Mouse (Mus musculus) hindbrain, postnatal 0 days (tissue): ENCODE results near the gene Adra2b. TPM values are rescaled to one million over a fixed set of nuclear protein-coding genes. Genes with fewer than 3 reads are reported as not detected.

Experiments used
- ATAC-seq: fragments of 200-750 bp; cut with Nextera tagmentation; 2 replicates; pipeline ENCODE4 v1.8.0; 2017; ENCODE audit warnings: mild to moderate bottlenecking, moderate TSS enrichment, moderate library complexity
- DNase-seq: peaks from one replicate; pipeline ENCODE4 v3.0.0-alpha.2; 2015; ENCODE audit warnings: low spot score
- H3K27ac ChIP-seq: fragments of 300-500 bp; sonication (generic); 2 replicates; pipeline ENCODE4 v1.5.1; 2014; ENCODE audit warnings: mild to moderate bottlenecking
- H3K27me3 ChIP-seq: fragments of 300-500 bp; sonication (generic); 2 replicates; pipeline ENCODE4 v1.6.1; 2014; ENCODE audit warnings: low read length, mixed read lengths; ENCODE audit not compliant: insufficient read depth
- H3K36me3 ChIP-seq: fragments of 300-500 bp; sonication (generic); 2 replicates; pipeline ENCODE4 v1.6.1; 2014; ENCODE audit warnings: low read length, mixed read lengths; ENCODE audit not compliant: insufficient read depth
- H3K4me1 ChIP-seq: fragments of 300-500 bp; sonication (generic); 2 replicates; pipeline ENCODE4 v1.6.1; 2014; ENCODE audit warnings: antibody characterized with exemption, low read length, mixed read lengths; ENCODE audit not compliant: insufficient read depth
- H3K4me2 ChIP-seq: fragments of 300-500 bp; sonication (generic); 2 replicates; pipeline ENCODE4 v1.6.1; 2014; ENCODE audit warnings: low read depth, mild to moderate bottlenecking, low read length, moderate library complexity, mixed read lengths
- H3K4me3 ChIP-seq: fragments of 300-500 bp; sonication (generic); 2 replicates; pipeline ENCODE4 v1.5.1; 2014; ENCODE audit warnings: low read length
- H3K9ac ChIP-seq: fragments of 300-500 bp; sonication (generic); replicated peaks from 2 replicates; pipeline ENCODE4 v1.6.1; 2014; ENCODE audit warnings: mild to moderate bottlenecking, low read length, moderate library complexity, mixed read lengths
- H3K9me3 ChIP-seq: fragments of 300-500 bp; sonication (generic); 2 replicates; pipeline ENCODE4 v1.6.1; 2016; ENCODE audit warnings: low read length, mixed read lengths
- CTCF ChIP-seq: IDR thresholded peaks from 2 replicates; pipeline ENCODE4 v1.5.1; 2016; ENCODE audit warnings: antibody characterized with exemption, control low read depth, low read depth
- WGBS: fragments of 180-500 bp; shearing (Covaris S2); extraction: QIAGEN DNeasy Blood & Tissue Kit; methylation state at CpG from one replicate; pipeline ENCODE4 v1.1.7; 2014; 5-methylcytosine and 5-hydroxymethylcytosine counted together
- polyA plus RNA-seq: library from polyadenylated mRNA; unstranded; fragments of >200 nt; fragmentation: Nextera tagmentation; extraction: Ambion mirVana; gene quantifications from 2 replicates; pipeline ENCODE4 v1.2.1, GENCODE M21; 2015
- total RNA-seq: library from RNA; depleted of rRNA; stranded (reverse); fragments of >200 nt; gene quantifications from 2 replicates; pipeline ENCODE4 v1.2.3, GENCODE M21; 2014

Gene Adra2b
- total and polyA plus RNA-seq, 2 experiments from 2014 or later, result 0.89 to 0.99 TPM

- peaks cover 4% of the 10 kb centered on the region for H3K27me3 ChIP-seq
These were observed 27.9 kb upstream of the Adra2b start for GRCm38 (mm10) chr2:127335078-127335541.

GRCm38 (mm10) chr2:127335767-127336496 lies 27.1 kb upstream of the Adra2b start, which contains the start of gene Dusp2:
Gene Dusp2, plus strand, starts transcription at chr2:127336159.
- H3K9me3 ChIP-seq, result no peaks in the 10 kb centered on the region
- peak within 1 kb of the TSS; percentile 53 for H3K4me3 ChIP-seq
- TF ChIP-seq CTCF, result no peak
- WGBS, result 1% methylated on average over 67 of the region's 76 CpGs
- peaks cover 12% of the 10 kb centered on the region for H3K4me1 ChIP-seq
- no peaks in the 10 kb centered on the region for H3K36me3 ChIP-seq
- peak within 1 kb of the TSS; percentile 69 for H3K9ac ChIP-seq
- no peak within 1 kb of the TSS for H3K27ac ChIP-seq
- peak within 1 kb of the TSS; percentile 82 for H3K4me2 ChIP-seq
- peaks cover 4% of the 10 kb centered on the region for H3K27me3 ChIP-seq
- DNase-seq (peak; percentile 78), ATAC-seq (peak; percentile 68)

More at GRCm38 (mm10) chr2:127335078-127335541, 27.9 kb upstream of the Adra2b start:
- Histone ChIP-seq H3K4me1 (peaks cover 12% of the 10 kb centered on the region), H3K27ac (no peak overlapping the region), H3K36me3 (no peaks in the 10 kb centered on the region), H3K9me3 (no peaks in the 10 kb centered on the region), H3K4me2 (peak overlapping the region; percentile 82; the same call in 1 of the 2 replicates), H3K9ac (no peak overlapping the region), H3K4me3 (no peak overlapping the region)
- no peak for TF ChIP-seq CTCF
- no peak for DNase-seq
- 49% methylated on average over 11 of the region's 11 CpGs for WGBS
- no peak for ATAC-seq

GRCm38 (mm10) chr2:127336497-127336832 lies 26.5 kb upstream of the Adra2b start:
- WGBS, result 4% methylated on average over 33 of the region's 33 CpGs
- H3K27ac ChIP-seq, result no peak overlapping the region
- H3K4me1 ChIP-seq, result peaks cover 12% of the 10 kb centered on the region
- DNase-seq (no peak), ATAC-seq (no peak)
- H3K36me3 ChIP-seq, result no peaks in the 10 kb centered on the region
- no peaks in the 10 kb centered on the region for H3K9me3 ChIP-seq
- no peak for TF ChIP-seq CTCF
- peak overlapping the region; percentile 82 for H3K4me2 ChIP-seq
- peak overlapping the region; percentile 53 for H3K4me3 ChIP-seq
- peaks cover 4% of the 10 kb centered on the region for H3K27me3 ChIP-seq
- peak overlapping the region; percentile 69 for H3K9ac ChIP-seq

GRCm38 (mm10) chr2:127336885-127337284 lies 26.1 kb upstream of the Adra2b start:
- 42% methylated on average over 5 of the region's 5 CpGs for WGBS
- Histone ChIP-seq H3K9me3 (no peaks in the 10 kb centered on the region), H3K27me3 (peaks cover 4% of the 10 kb centered on the region), H3K4me3 (peak overlapping the region; percentile 53), H3K27ac (no peak overlapping the region), H3K4me2 (peak overlapping the region; percentile 82), H3K4me1 (peaks cover 12% of the 10 kb centered on the region), H3K9ac (peak overlapping the region; percentile 69), H3K36me3 (no peaks in the 10 kb centered on the region)
- no peak for TF ChIP-seq CTCF
- ATAC-seq (no peak), DNase-seq (no peak)

GRCm38 (mm10) chr2:127337531-127337930 lies 25.5 kb upstream of the Adra2b start:
- no peaks in the 10 kb centered on the region for H3K9me3 ChIP-seq
- H3K4me3 ChIP-seq, result peak overlapping the region; percentile 53; the same call in 1 of the 2 replicates
- no peak overlapping the region for H3K27ac ChIP-seq
- 43% methylated on average over 11 of the region's 11 CpGs for WGBS
- DNase-seq, result no peak
- H3K9ac ChIP-seq, result no peak overlapping the region
- peaks cover 4% of the 10 kb centered on the region for H3K27me3 ChIP-seq
- H3K4me1 ChIP-seq, result peaks cover 12% of the 10 kb centered on the region
- H3K4me2 ChIP-seq, result peak overlapping the region; percentile 82; the same call in 1 of the 2 replicates
- no peak for ATAC-seq
- no peaks in the 10 kb centered on the region for H3K36me3 ChIP-seq
- no peak for TF ChIP-seq CTCF

GRCm38 (mm10) chr2:127338012-127338411 lies 25.0 kb upstream of the Adra2b start:
- no peak for ATAC-seq
- WGBS, result 68% methylated on average over 7 of the region's 7 CpGs
- Histone ChIP-seq H3K27me3 (peaks cover 4% of the 10 kb centered on the region), H3K4me1 (peaks cover 12% of the 10 kb centered on the region), H3K4me3 (no peak overlapping the region), H3K36me3 (no peaks in the 10 kb centered on the region), H3K27ac (no peak overlapping the region), H3K9me3 (no peaks in the 10 kb centered on the region), H3K9ac (no peak overlapping the region), H3K4me2 (no peak overlapping the region)
- no peak for DNase-seq
- no peak for TF ChIP-seq CTCF

GRCm38 (mm10) chr2:127338416-127338815 lies 24.6 kb upstream of the Adra2b start, which contains the start of gene Astl:
Gene Astl, plus strand, starts transcription at chr2:127338639.
- Histone ChIP-seq H3K9me3 (no peaks in the 10 kb centered on the region), H3K36me3 (no peaks in the 10 kb centered on the region), H3K4me1 (peaks cover 12% of the 10 kb centered on the region), H3K9ac (no peak within 1 kb of the TSS), H3K27ac (no peak within 1 kb of the TSS), H3K27me3 (peaks cover 4% of the 10 kb centered on the region), H3K4me2 (peak within 1 kb of the TSS; percentile 82; the same call in 1 of the 2 replicates), H3K4me3 (no peak within 1 kb of the TSS)
- no peak for TF ChIP-seq CTCF
- DNase-seq, result no peak
- no peak for ATAC-seq
- WGBS, result 88% methylated on average over 4 of the region's 4 CpGs
